Mouse (Mus musculus) bone marrow, adult 2 months (tissue): ENCODE measurements at regions not wholly inside any gene's neighbourhood (a gene's known extent, or its start where the extent isn't known, plus 50 kb on each side); places are given as distances from the start of the nearest gene placed in this dataset.

Experiments
- CTCF ChIP-seq: fragments of 200-500 bp; IDR thresholded peaks from 2 replicates; pipeline ENCODE4 v1.5.1; 2011; ENCODE audit warnings: low read length, control low read depth; ENCODE audit not compliant: control insufficient read depth, insufficient read depth
- POLR2A ChIP-seq: fragments of 200-500 bp; IDR thresholded peaks from 2 replicates; pipeline ENCODE4 v1.6.1; 2011; ENCODE audit warnings: low read depth, mild to moderate bottlenecking, control low read depth, low read length, borderline replicate concordance; ENCODE audit not compliant: control insufficient read depth

- no peak for TF ChIP-seq CTCF
- no peak for TF ChIP-seq POLR2A
Observed at GRCm38 (mm10) chr1:61387587-61387986, 251.0 kb upstream of the Pard3b start.
